Mouse (Mus musculus) heart, embryonic 13.5 days (tissue): ENCODE measurements at regions not wholly inside any gene's neighbourhood (a gene's known extent, or its start where the extent isn't known, plus 50 kb on each side); places are given as distances from the start of the nearest gene placed in this dataset.
A peak's percentile ranks its signal among the peaks of the same experiment; 100 is the strongest.

Experiments
- ATAC-seq: fragments of 200-750 bp; cut with Nextera tagmentation; 2 replicates; pipeline ENCODE4 v1.8.0; 2017; ENCODE audit warnings: moderate TSS enrichment; ENCODE audit not compliant: insufficient number of reproducible peaks, low FRiP score, low TSS enrichment; ENCODE audit errors: extremely low read depth
- H3K27ac ChIP-seq: fragments of 300-500 bp; sonication (generic); replicated peaks from 2 replicates; pipeline ENCODE4 v1.5.1; 2015; ENCODE audit warnings: moderate library complexity, mild to moderate bottlenecking, inconsistent platforms
- H3K27me3 ChIP-seq: fragments of 300-500 bp; sonication (generic); replicated peaks from 2 replicates; pipeline ENCODE4 v1.6.1; 2015; ENCODE audit warnings: mild to moderate bottlenecking, inconsistent platforms
- H3K36me3 ChIP-seq: fragments of 300-500 bp; sonication (generic); 2 replicates; pipeline ENCODE4 v1.6.1; 2015; ENCODE audit warnings: mild to moderate bottlenecking, inconsistent platforms
- H3K4me1 ChIP-seq: fragments of 300-500 bp; sonication (generic); 2 replicates; pipeline ENCODE4 v1.6.1; 2015; ENCODE audit warnings: inconsistent platforms
- H3K4me2 ChIP-seq: fragments of 300-500 bp; sonication (generic); 2 replicates; pipeline ENCODE4 v1.6.1; 2015; ENCODE audit warnings: inconsistent platforms, mild to moderate bottlenecking, moderate library complexity
- H3K4me3 ChIP-seq: fragments of 300-500 bp; sonication (generic); 2 replicates; pipeline ENCODE4 v1.5.1; 2015; ENCODE audit warnings: moderate library complexity, mild to moderate bottlenecking, inconsistent platforms
- H3K9ac ChIP-seq: fragments of 300-500 bp; sonication (generic); 2 replicates; pipeline ENCODE4 v1.6.1; 2015; ENCODE audit warnings: inconsistent platforms, mild to moderate bottlenecking, moderate library complexity
- H3K9me3 ChIP-seq: fragments of 300-500 bp; sonication (generic); 2 replicates; pipeline ENCODE4 v1.6.1; 2016; ENCODE audit warnings: inconsistent platforms
- WGBS: fragments of 180-500 bp; shearing (Covaris S2); methylation state at CpG from one replicate; pipeline ENCODE4 v1.1.7; 2015; ENCODE audit warnings: mixed read lengths; 5-methylcytosine and 5-hydroxymethylcytosine counted together

- peak overlapping the region; percentile 32 for H3K4me3 ChIP-seq
- 10% methylated on average over 8 of the region's 8 CpGs for WGBS
- peak; percentile 58; the same call in 1 of the 2 replicates for ATAC-seq
Observed at GRCm38 (mm10) chr13:35383624-35384018, 276.0 kb upstream of the Cdyl start.

GRCm38 (mm10) chr13:35388380-35388779 lies 271.3 kb upstream of the Cdyl start:
- Histone ChIP-seq H3K27me3 (no peaks in the 10 kb centered on the region), H3K4me1 (peaks cover 22% of the 10 kb centered on the region), H3K4me3 (no peak overlapping the region), H3K36me3 (no peaks in the 10 kb centered on the region), H3K9ac (no peak overlapping the region), H3K4me2 (no peak overlapping the region), H3K9me3 (no peaks in the 10 kb centered on the region), H3K27ac (no peak overlapping the region)
- ATAC-seq = no peak
- 54% methylated on average over 1 of the region's 1 CpGs for WGBS

More at GRCm38 (mm10) chr13:35383624-35384018, 276.0 kb upstream of the Cdyl start:
- Histone ChIP-seq H3K4me2 (peak overlapping the region; percentile 61), H3K27me3 (no peaks in the 10 kb centered on the region), H3K36me3 (no peaks in the 10 kb centered on the region), H3K9ac (peak overlapping the region; percentile 68), H3K9me3 (no peaks in the 10 kb centered on the region), H3K4me1 (peaks cover 24% of the 10 kb centered on the region), H3K27ac (peak overlapping the region; percentile 92)

GRCm38 (mm10) chr13:35389781-35390525 lies 269.7 kb upstream of the Cdyl start:
- no peak overlapping the region for H3K4me3 ChIP-seq
- H3K27me3 ChIP-seq = no peaks in the 10 kb centered on the region
- no peak for ATAC-seq
- H3K4me1 ChIP-seq = peaks cover 13% of the 10 kb centered on the region
- H3K9me3 ChIP-seq = no peaks in the 10 kb centered on the region
- no peak overlapping the region for H3K27ac ChIP-seq
- H3K36me3 ChIP-seq = no peaks in the 10 kb centered on the region
- WGBS = 81% methylated on average over 6 of the region's 6 CpGs
- no peak overlapping the region for H3K9ac ChIP-seq
- no peak overlapping the region for H3K4me2 ChIP-seq

- Histone ChIP-seq H3K36me3 (no peaks in the 10 kb centered on the region), H3K4me2 (no peak overlapping the region), H3K4me1 (peaks cover 19% of the 10 kb centered on the region), H3K9me3 (no peaks in the 10 kb centered on the region), H3K9ac (no peak overlapping the region), H3K4me3 (no peak overlapping the region), H3K27ac (no peak overlapping the region), H3K27me3 (no peaks in the 10 kb centered on the region)
- ATAC-seq = no peak
- WGBS = 40% methylated on average over 4 of the region's 4 CpGs
Observed at GRCm38 (mm10) chr13:35390526-35390880, 269.1 kb upstream of the Cdyl start.

- H3K4me1 ChIP-seq = peaks cover 35% of the 10 kb centered on the region
- H3K9me3 ChIP-seq = no peaks in the 10 kb centered on the region
- ATAC-seq = no peak
- no peak overlapping the region for H3K27ac ChIP-seq
- H3K27me3 ChIP-seq = no peaks in the 10 kb centered on the region
- no peak overlapping the region for H3K9ac ChIP-seq
- no peak overlapping the region for H3K4me3 ChIP-seq
- no peak overlapping the region for H3K4me2 ChIP-seq
- 80% methylated on average over 6 of the region's 6 CpGs for WGBS
- H3K36me3 ChIP-seq = no peaks in the 10 kb centered on the region
Observed at GRCm38 (mm10) chr13:35392167-35392566, 267.5 kb upstream of the Cdyl start.

- Histone ChIP-seq H3K9me3 (no peaks in the 10 kb centered on the region), H3K4me2 (peak overlapping the region; percentile 7), H3K27me3 (no peaks in the 10 kb centered on the region), H3K27ac (peak overlapping the region; percentile 63), H3K4me1 (peaks cover 36% of the 10 kb centered on the region), H3K9ac (0 out of 2 replicates have a peak overlapping the region, but pooled peaks have one; percentile 19), H3K36me3 (no peaks in the 10 kb centered on the region), H3K4me3 (no peak overlapping the region)
- no peak for ATAC-seq
- 48% methylated on average over 4 of the region's 4 CpGs for WGBS
Observed at GRCm38 (mm10) chr13:35395192-35395591, 264.4 kb upstream of the Cdyl start.

GRCm38 (mm10) chr13:35395630-35396029 lies 264.0 kb upstream of the Cdyl start:
- ATAC-seq = no peak
- Histone ChIP-seq H3K27me3 (no peaks in the 10 kb centered on the region), H3K4me3 (no peak overlapping the region), H3K4me1 (peaks cover 36% of the 10 kb centered on the region), H3K9ac (no peak overlapping the region), H3K9me3 (no peaks in the 10 kb centered on the region), H3K36me3 (no peaks in the 10 kb centered on the region), H3K4me2 (peak overlapping the region; percentile 7), H3K27ac (peak overlapping the region; percentile 63)
- 20% methylated on average over 5 of the region's 5 CpGs for WGBS

GRCm38 (mm10) chr13:35397166-35397565 lies 262.5 kb upstream of the Cdyl start:
- Histone ChIP-seq H3K36me3 (no peaks in the 10 kb centered on the region), H3K9ac (no peak overlapping the region), H3K4me3 (no peak overlapping the region), H3K9me3 (no peaks in the 10 kb centered on the region), H3K4me2 (no peak overlapping the region), H3K27me3 (no peaks in the 10 kb centered on the region), H3K4me1 (peaks cover 36% of the 10 kb centered on the region), H3K27ac (no peak overlapping the region)
- WGBS = 74% methylated on average over 2 of the region's 2 CpGs
- ATAC-seq = no peak

GRCm38 (mm10) chr13:35398192-35398591 lies 261.4 kb upstream of the Cdyl start:
- no peaks in the 10 kb centered on the region for H3K27me3 ChIP-seq
- no peaks in the 10 kb centered on the region for H3K36me3 ChIP-seq
- no peak overlapping the region for H3K9ac ChIP-seq
- H3K4me1 ChIP-seq = peaks cover 36% of the 10 kb centered on the region
- no peak for ATAC-seq
- WGBS = 34% methylated on average over 8 of the region's 8 CpGs
- no peak overlapping the region for H3K4me2 ChIP-seq
- no peaks in the 10 kb centered on the region for H3K9me3 ChIP-seq
- no peak overlapping the region for H3K4me3 ChIP-seq
- H3K27ac ChIP-seq = peak overlapping the region; percentile 48

- H3K36me3 ChIP-seq = no peaks in the 10 kb centered on the region
- peaks cover 8% of the 10 kb centered on the region for H3K4me1 ChIP-seq
- ATAC-seq = no peak
- H3K27ac ChIP-seq = no peak overlapping the region
- H3K9ac ChIP-seq = no peak overlapping the region
- H3K9me3 ChIP-seq = no peaks in the 10 kb centered on the region
- H3K27me3 ChIP-seq = no peaks in the 10 kb centered on the region
- no peak overlapping the region for H3K4me3 ChIP-seq
- no peak overlapping the region for H3K4me2 ChIP-seq
- WGBS = 66% methylated on average over 2 of the region's 2 CpGs
Observed at GRCm38 (mm10) chr13:35402856-35403255, 256.8 kb upstream of the Cdyl start.

- WGBS = 88% methylated on average over 5 of the region's 5 CpGs
- H3K4me1 ChIP-seq = no peaks in the 10 kb centered on the region
- ATAC-seq = no peak
- no peak overlapping the region for H3K4me3 ChIP-seq
- H3K36me3 ChIP-seq = no peaks in the 10 kb centered on the region
- H3K27me3 ChIP-seq = no peaks in the 10 kb centered on the region
- no peaks in the 10 kb centered on the region for H3K9me3 ChIP-seq
- no peak overlapping the region for H3K27ac ChIP-seq
- no peak overlapping the region for H3K9ac ChIP-seq
- no peak overlapping the region for H3K4me2 ChIP-seq
Observed at GRCm38 (mm10) chr13:35404428-35404827, 255.2 kb upstream of the Cdyl start.

GRCm38 (mm10) chr13:35405384-35405783 lies 254.2 kb upstream of the Cdyl start:
- no peaks in the 10 kb centered on the region for H3K9me3 ChIP-seq
- H3K9ac ChIP-seq = no peak overlapping the region
- no peak overlapping the region for H3K4me3 ChIP-seq
- 34% methylated on average over 1 of the region's 1 CpGs for WGBS
- ATAC-seq = no peak
- H3K4me1 ChIP-seq = no peaks in the 10 kb centered on the region
- H3K4me2 ChIP-seq = no peak overlapping the region
- H3K27me3 ChIP-seq = no peaks in the 10 kb centered on the region
- no peak overlapping the region for H3K27ac ChIP-seq
- no peaks in the 10 kb centered on the region for H3K36me3 ChIP-seq
